Mouse (Mus musculus) skeletal muscle tissue, adult 2 months (tissue): Measurements from ENCODE around the gene Dnajc1.

Source experiments
- DNase-seq: peaks from one replicate; pipeline ENCODE4 v3.0.0-alpha.2; 2012; ENCODE audit warnings: low read depth, low spot score

Gene Dnajc1

GRCm38 (mm10) chr2:18392331-18393021, at the start of gene Dnajc1:
Dnajc1 (minus strand) TSS chr2:18392830.
- peak; percentile 90 for DNase-seq

GRCm38 (mm10) chr2:18441871-18442270, 49.2 kb upstream of the Dnajc1 start:
- peak; percentile 56 for DNase-seq

GRCm38 (mm10) chr2:18415242-18415641, 22.6 kb upstream of the Dnajc1 start:
- no peak for DNase-seq

DNA sequence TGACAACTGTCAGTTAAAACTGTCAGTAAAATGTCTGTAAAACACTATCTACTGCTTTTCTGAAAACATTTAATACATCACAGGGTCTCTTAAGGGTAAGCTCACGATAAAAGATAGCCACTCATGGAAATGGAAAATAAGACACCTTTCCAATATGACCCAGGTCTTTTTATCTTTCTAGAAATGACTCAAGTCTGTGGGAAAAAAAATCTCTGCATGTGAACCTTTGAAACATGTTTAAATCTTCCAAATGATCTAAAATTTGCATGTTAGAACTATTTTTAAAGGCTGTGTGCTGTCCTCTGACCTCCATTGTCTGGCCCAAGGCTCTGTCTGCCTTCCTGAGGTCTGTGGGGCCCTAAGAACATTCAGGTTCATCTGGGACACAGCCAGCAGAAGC, 11.0 kb upstream of the Dnajc1 start:
- no peak for DNase-seq

- DNase-seq: no peak
These were observed 9.1 kb upstream of the Dnajc1 start for GRCm38 (mm10) chr2:18401771-18402170.

DNA sequence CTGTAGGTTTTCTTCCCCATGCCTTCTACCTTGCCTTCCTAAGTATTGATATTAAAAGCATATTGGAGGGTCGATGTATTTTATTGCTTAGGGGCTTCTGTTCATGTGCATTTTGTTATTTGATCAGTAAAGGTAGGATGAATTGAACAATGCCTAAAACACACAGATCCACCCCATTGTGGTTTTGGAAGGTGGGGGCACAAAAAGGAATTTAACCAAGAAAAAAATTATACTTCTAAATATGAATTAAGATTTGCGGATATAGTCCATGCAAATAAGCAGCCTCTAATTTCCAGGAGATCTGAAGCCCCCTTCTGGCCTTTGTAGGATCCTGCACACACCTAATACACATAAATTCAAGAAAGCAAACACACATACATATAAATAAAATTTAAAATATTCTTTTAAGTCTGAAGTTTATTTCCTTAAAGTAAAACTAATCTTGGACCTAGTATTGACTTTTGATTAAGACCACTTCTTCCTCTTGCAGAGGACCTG, 441 bp upstream of the Dnajc1 start:
- DNase-seq: no peak

DNA sequence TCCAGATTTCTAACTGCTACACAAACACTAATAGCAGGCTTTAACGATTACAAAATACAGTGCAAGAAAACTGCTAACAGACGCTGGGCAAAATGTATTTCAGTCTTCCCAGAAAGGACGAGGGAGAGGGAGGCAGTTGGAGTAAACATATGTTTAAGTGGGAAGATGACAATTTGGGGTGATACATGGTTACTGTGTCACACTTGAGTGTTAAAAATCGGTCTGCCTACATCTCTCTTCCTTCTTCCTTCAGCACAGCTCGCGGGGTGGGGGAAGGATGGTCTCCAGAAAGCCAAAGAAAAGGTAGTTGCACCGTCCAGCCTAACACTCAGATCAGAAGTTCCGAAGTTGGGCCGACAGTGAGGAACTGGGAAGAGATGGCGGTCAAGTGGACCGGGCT, 769 bp downstream of the Dnajc1 start:
- peak; percentile 5 for DNase-seq

DNA sequence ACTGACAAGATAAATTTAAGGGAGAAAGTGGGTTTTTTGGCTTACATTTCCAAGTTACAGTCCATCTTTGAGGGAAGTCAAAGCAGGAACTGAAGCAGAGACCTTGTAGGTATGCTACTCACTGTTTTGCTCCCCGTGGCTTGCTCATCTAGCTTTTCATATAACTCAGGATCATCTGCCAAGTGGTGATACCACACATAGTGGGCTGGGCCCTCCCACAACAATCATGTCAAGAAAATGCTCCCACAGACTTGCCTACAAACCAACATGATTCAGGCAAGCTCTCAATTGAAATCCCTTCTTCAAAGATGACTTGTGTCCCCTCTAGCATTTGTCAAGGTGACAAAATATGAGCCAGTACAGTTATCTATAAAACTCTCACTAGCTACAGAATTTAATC, 3.0 kb downstream of the Dnajc1 start:
- DNase-seq: no peak

- no peak for DNase-seq
These were observed 11.0 kb downstream of the Dnajc1 start for GRCm38 (mm10) chr2:18381662-18382061.

GRCm38 (mm10) chr2:18372400-18373182, 20.0 kb downstream of the Dnajc1 start:
- DNase-seq: no peak

- no peak for DNase-seq
These were observed 21.7 kb downstream of the Dnajc1 start for GRCm38 (mm10) chr2:18370794-18371498.

- no peak for DNase-seq
These were observed 28.2 kb downstream of the Dnajc1 start for GRCm38 (mm10) chr2:18364402-18364801.

- no peak for DNase-seq
These were observed 37.3 kb downstream of the Dnajc1 start for GRCm38 (mm10) chr2:18355293-18355692.

DNA sequence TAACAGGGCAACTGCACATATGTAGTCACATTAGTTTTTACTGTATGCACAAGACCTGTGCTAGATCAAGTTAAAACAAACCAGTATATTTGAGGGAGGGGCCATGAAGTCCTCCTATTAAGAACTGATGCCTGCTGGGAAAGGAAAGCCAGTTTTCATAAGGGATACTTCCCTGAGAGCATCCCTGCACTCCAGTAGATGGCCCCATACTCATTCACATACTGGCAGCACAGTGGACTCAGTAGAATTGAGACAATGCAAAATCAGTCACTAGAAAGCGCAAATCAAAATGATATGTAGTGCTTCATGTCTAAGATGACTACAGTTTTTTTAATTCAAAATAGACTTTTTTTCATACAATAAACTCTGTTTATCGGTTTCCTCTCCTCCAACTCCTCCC, 40.0 kb downstream of the Dnajc1 start:
- no peak for DNase-seq

GRCm38 (mm10) chr2:18343464-18343863, 49.2 kb downstream of the Dnajc1 start:
- no peak for DNase-seq

DNA sequence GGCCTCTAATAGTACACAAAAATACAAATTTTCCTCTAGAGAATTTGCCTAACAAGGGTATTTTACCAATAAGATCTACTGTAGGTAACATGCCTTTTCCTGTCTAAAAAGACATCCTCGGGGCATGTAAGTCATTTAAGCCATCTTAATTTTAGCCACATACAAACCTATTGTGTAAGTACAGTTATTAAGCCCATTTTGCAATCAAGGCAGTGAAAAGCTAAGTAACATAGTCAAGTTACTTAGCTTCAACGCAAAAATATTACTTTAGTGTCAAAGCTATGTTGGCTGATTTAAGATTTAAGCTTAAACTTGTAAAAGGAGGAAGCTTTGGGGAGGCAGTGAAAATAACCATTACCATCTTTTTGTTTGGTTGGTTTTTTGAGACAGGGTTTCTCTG, 74.0 kb downstream of the Dnajc1 start:
- no peak for DNase-seq

GRCm38 (mm10) chr2:18317503-18318281, 74.9 kb downstream of the Dnajc1 start:
- no peak for DNase-seq

DNA sequence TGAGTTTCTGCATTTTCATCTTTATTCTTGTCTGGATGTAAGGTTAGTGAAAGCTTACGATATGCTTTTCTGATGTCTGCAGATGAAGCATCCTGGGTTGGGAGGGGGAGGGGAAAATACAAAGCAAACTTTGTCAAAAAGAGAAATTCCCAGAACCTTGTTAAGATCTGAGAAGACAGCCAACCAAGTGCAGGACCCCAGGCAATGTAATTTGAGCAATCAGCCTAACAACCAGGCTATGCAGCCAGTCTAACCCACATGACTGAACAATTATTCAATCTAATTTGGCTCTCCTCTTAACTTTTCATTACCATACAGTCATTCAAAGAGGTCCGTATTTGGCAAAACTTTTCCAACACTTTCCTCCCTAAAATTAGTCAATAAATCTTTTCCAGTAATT, 75.7 kb downstream of the Dnajc1 start:
- DNase-seq: no peak

- DNase-seq: no peak
These were observed 82.1 kb downstream of the Dnajc1 start for GRCm38 (mm10) chr2:18310261-18311104.

- DNase-seq: no peak
These were observed 85.0 kb downstream of the Dnajc1 start for GRCm38 (mm10) chr2:18307440-18308305.
